Mouse (Mus musculus) liver, embryonic 14.5 days (tissue): Measurements from ENCODE around the gene Zfp804b.

Experiments used
- CTCF ChIP-seq: IDR thresholded peaks from 2 replicates; pipeline ENCODE4 v1.5.1; 2016; ENCODE audit warnings: antibody characterized with exemption, low read depth, control low read depth
- EP300 ChIP-seq: IDR thresholded peaks from 2 replicates; pipeline ENCODE4 v1.6.1; 2016; ENCODE audit warnings: antibody characterized with exemption, low read depth

DNA sequence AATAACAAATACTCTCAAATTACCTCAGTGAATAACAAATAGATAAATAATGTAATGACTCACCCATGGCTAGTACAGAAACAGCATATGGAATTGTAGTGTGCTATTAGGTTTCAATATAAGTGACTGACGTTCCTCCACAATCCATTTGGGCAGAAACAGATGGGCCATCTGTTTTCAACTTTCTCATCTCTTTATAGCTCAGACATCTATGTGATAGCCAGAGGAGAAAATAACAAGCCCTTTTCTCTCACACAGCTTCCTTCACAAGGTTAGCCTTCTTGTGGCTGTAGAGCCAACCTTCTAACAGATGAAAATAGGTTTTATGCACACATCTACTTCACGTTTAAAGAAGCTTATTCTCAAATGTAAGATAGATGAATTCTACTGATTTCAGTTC is 242.2 kb downstream of the Zfp804b start:
- TF ChIP-seq CTCF (no peak), EP300 (no peak)
